In genomic region chr15:93001346-93002001, GRCm38 (mm10) we compare ENCODE assay signal across 8 mouse cellular contexts.
DNase-seq lines count a peak whose midpoint lies in the region; ATAC-seq lines count a peak whose summit lies in the region.

No protein-coding gene starts in this region.

- DNase-seq in kidney, adult 9 months: peak; percentile 2
- DNase-seq in kidney, adult 11 months: no peak
- peak; percentile 35 for DNase-seq in brain, adult 2 months (ENCODE audit: low read depth, low spot score)
- peak; percentile 4 for DNase-seq in heart, adult 9 months (ENCODE audit: low spot score in 2 of 2)
- DNase-seq in kidney, postnatal 36 days: peak; percentile 2 to 5
- peak; percentile 37 for DNase-seq in neural tube, embryonic 10.5 days (ENCODE audit: extremely low spot score, low spot score)
- DNase-seq in lung, postnatal 4 days: no peak

- no peak for ATAC-seq in CD4-positive, CD25-positive, alpha-beta regulatory T cell, adult 4 months

Comparison
In these comparisons a context has a peak if more than half of its experiments do, and no peak if none do; other contexts are left out.
1. DNase-seq: peak in kidney, adult 9 months (single experiment), brain, adult 2 months (single experiment), heart, adult 9 months (2 of 2), kidney, postnatal 36 days (2 of 2) and neural tube, embryonic 10.5 days (single experiment); none in kidney, adult 11 months (single experiment) and lung, postnatal 4 days (0 of 2).